Mouse (Mus musculus) neural tube, embryonic 11.5 days (tissue): ENCODE measurements around the gene Apc2. TPM values are rescaled to one million over a fixed set of nuclear protein-coding genes. Genes with fewer than 3 reads are reported as not detected.

Experiments used
- ATAC-seq: fragments of 200-750 bp; cut with Nextera tagmentation; 2 replicates; pipeline ENCODE4 v1.8.0; 2017; ENCODE audit warnings: moderate number of reproducible peaks, mild to moderate bottlenecking, moderate TSS enrichment, moderate library complexity; ENCODE audit not compliant: insufficient read depth, low FRiP score, low TSS enrichment
- DNase-seq: peaks from one replicate; pipeline ENCODE4 v3.0.0-alpha.2; 2015; ENCODE audit warnings: low spot score
- H3K27ac ChIP-seq: fragments of 300-500 bp; sonication (generic); 2 replicates; pipeline ENCODE4 v1.5.1; 2014; ENCODE audit warnings: low read depth, mild to moderate bottlenecking, low read length
- H3K27me3 ChIP-seq: fragments of 300-500 bp; sonication (generic); 2 replicates; pipeline ENCODE4 v1.6.1; 2014; ENCODE audit warnings: mild to moderate bottlenecking, low read length, mixed read lengths; ENCODE audit not compliant: control insufficient read depth, insufficient read depth
- H3K36me3 ChIP-seq: fragments of 300-500 bp; sonication (generic); 2 replicates; pipeline ENCODE4 v1.6.1; 2014; ENCODE audit warnings: mild to moderate bottlenecking, low read length, moderate library complexity, mixed read lengths; ENCODE audit not compliant: control insufficient read depth, insufficient read depth
- H3K4me1 ChIP-seq: fragments of 300-500 bp; sonication (generic); 2 replicates; pipeline ENCODE4 v1.6.1; 2014; ENCODE audit warnings: low read length, mixed read lengths; ENCODE audit not compliant: control insufficient read depth, insufficient read depth
- H3K4me2 ChIP-seq: fragments of 300-500 bp; sonication (generic); 2 replicates; pipeline ENCODE4 v1.6.1; 2014; ENCODE audit warnings: low read depth, mild to moderate bottlenecking, moderate library complexity
- H3K4me3 ChIP-seq: fragments of 300-500 bp; sonication (generic); 2 replicates; pipeline ENCODE4 v1.5.1; 2014; ENCODE audit warnings: low read depth, low read length
- H3K9ac ChIP-seq: fragments of 300-500 bp; sonication (generic); 2 replicates; pipeline ENCODE4 v1.6.1; 2014; ENCODE audit warnings: mild to moderate bottlenecking, low read length
- H3K9me3 ChIP-seq: fragments of 300-500 bp; sonication (generic); 2 replicates; pipeline ENCODE4 v1.6.1; 2016; ENCODE audit warnings: low read length; ENCODE audit not compliant: control insufficient read depth
- WGBS: fragments of 180-500 bp; shearing (Covaris S2); extraction: QIAGEN DNeasy Blood & Tissue Kit; methylation state at CpG from one replicate; pipeline ENCODE4 v1.1.7; 2014; 5-methylcytosine and 5-hydroxymethylcytosine counted together
- microRNA-seq: library from miRNA; unstranded; fragments of <30 nt; microRNA quantifications from one replicate; pipeline ENCODE4, GENCODE M21; 2016
- polyA plus RNA-seq: library from polyadenylated mRNA; unstranded; fragments of >200 nt; fragmentation: Nextera tagmentation; extraction: Ambion mirVana; gene quantifications from 2 replicates; pipeline ENCODE4 v1.2.1, GENCODE M21; 2014

The Apc2 gene
- polyA plus RNA-seq, 1 experiment from 2014 or later: 81.4 TPM

GRCm38 (mm10) chr10:80356001-80356682 is 60.4 kb downstream of the Apc2 start, which contains the start of gene Plk5:
Gene Plk5 (plus strand): TSS chr10:80356459.
- Histone ChIP-seq H3K4me3 (peak within 1 kb of the TSS; percentile 13; the same call in 1 of the 2 replicates), H3K9me3 (no peaks in the 10 kb centered on the region), H3K27me3 (peaks cover 76% of the 10 kb centered on the region), H3K9ac (no peak within 1 kb of the TSS; the same call in 1 of the 2 replicates), H3K4me2 (peak within 1 kb of the TSS; percentile 24), H3K36me3 (no peaks in the 10 kb centered on the region), H3K4me1 (0 out of 2 replicates have a peak, but pooled peaks cover 3% of the 10 kb centered on the region), H3K27ac (no peak within 1 kb of the TSS)
- no peak for DNase-seq
- WGBS: under 1% methylated on average over 51 of the region's 53 CpGs
- ATAC-seq: no peak

GRCm38 (mm10) chr10:80356737-80357136 is 61.0 kb downstream of the Apc2 start:
- ATAC-seq: no peak
- no peak overlapping the region; the same call in 1 of the 2 replicates for H3K9ac ChIP-seq
- H3K4me2 ChIP-seq: peak overlapping the region; percentile 24
- peaks cover 72% of the 10 kb centered on the region for H3K27me3 ChIP-seq
- 0 out of 2 replicates have a peak, but pooled peaks cover 3% of the 10 kb centered on the region for H3K4me1 ChIP-seq
- H3K4me3 ChIP-seq: peak overlapping the region; percentile 13; the same call in 1 of the 2 replicates
- H3K9me3 ChIP-seq: no peaks in the 10 kb centered on the region
- DNase-seq: no peak
- no peak overlapping the region for H3K27ac ChIP-seq
- H3K36me3 ChIP-seq: no peaks in the 10 kb centered on the region
- 2% methylated on average over 33 of the region's 34 CpGs for WGBS

- Histone ChIP-seq H3K9me3 (no peaks in the 10 kb centered on the region), H3K36me3 (no peaks in the 10 kb centered on the region), H3K4me2 (no peak overlapping the region), H3K27me3 (peaks cover 67% of the 10 kb centered on the region), H3K4me3 (no peak overlapping the region), H3K27ac (no peak overlapping the region), H3K4me1 (0 out of 2 replicates have a peak, but pooled peaks cover 3% of the 10 kb centered on the region), H3K9ac (no peak overlapping the region)
- ATAC-seq (no peak), DNase-seq (no peak)
- WGBS: 39% methylated on average over 7 of the region's 7 CpGs
These were observed 61.6 kb downstream of the Apc2 start for GRCm38 (mm10) chr10:80357336-80357735.

- Histone ChIP-seq H3K27me3 (peaks cover 59% of the 10 kb centered on the region), H3K4me3 (no peak overlapping the region), H3K9me3 (no peaks in the 10 kb centered on the region), H3K9ac (no peak overlapping the region), H3K4me1 (0 out of 2 replicates have a peak, but pooled peaks cover 3% of the 10 kb centered on the region), H3K36me3 (no peaks in the 10 kb centered on the region), H3K27ac (no peak overlapping the region), H3K4me2 (0 out of 2 replicates have a peak overlapping the region, but pooled peaks have one; percentile 4)
- WGBS: 9% methylated on average over 31 of the region's 31 CpGs
- DNase-seq (no peak), ATAC-seq (no peak)
These were observed 62.3 kb downstream of the Apc2 start for GRCm38 (mm10) chr10:80357994-80358639.

- no peak overlapping the region for H3K4me2 ChIP-seq
- no peaks in the 10 kb centered on the region for H3K36me3 ChIP-seq
- ATAC-seq (no peak), DNase-seq (no peak)
- H3K4me3 ChIP-seq: no peak overlapping the region
- no peak overlapping the region for H3K27ac ChIP-seq
- no peak overlapping the region; the same call in 1 of the 2 replicates for H3K9ac ChIP-seq
- WGBS: 48% methylated on average over 6 of the region's 6 CpGs
- no peaks in the 10 kb centered on the region for H3K4me1 ChIP-seq
- H3K27me3 ChIP-seq: peaks cover 8% of the 10 kb centered on the region
- no peaks in the 10 kb centered on the region for H3K9me3 ChIP-seq
These were observed 68.0 kb downstream of the Apc2 start for GRCm38 (mm10) chr10:80363734-80364133.

- H3K9me3 ChIP-seq: no peaks in the 10 kb centered on the region
- H3K4me1 ChIP-seq: no peaks in the 10 kb centered on the region
- no peak for DNase-seq
- ATAC-seq: no peak
- no peaks in the 10 kb centered on the region for H3K36me3 ChIP-seq
- no peak overlapping the region for H3K4me3 ChIP-seq
- H3K4me2 ChIP-seq: no peak overlapping the region
- H3K9ac ChIP-seq: no peak overlapping the region
- WGBS: 70% methylated on average over 6 of the region's 6 CpGs
- no peak overlapping the region for H3K27ac ChIP-seq
- H3K27me3 ChIP-seq: no peaks in the 10 kb centered on the region
These were observed 70.0 kb downstream of the Apc2 start for GRCm38 (mm10) chr10:80365736-80366135.

Small RNAs within 50 kb of the gene (microRNA-seq; reads per million reads assigned to microRNA genes)
- not detected for gene Mir6911

Other genes starting within 250 kb of the Apc2 start
- 540 and 570 TPM in 2 replicates for gene Gpx4, start 248.8 kb upstream of the Apc2 start, polyA plus RNA-seq
- 11.3 and 11.9 TPM in 2 replicates for gene Sbno2, start 190.4 kb upstream of the Apc2 start, polyA plus RNA-seq
- 22.0 and 23.5 TPM in 2 replicates for gene Stk11, start 180.2 kb upstream of the Apc2 start, polyA plus RNA-seq
- gene Atp5d, start 157.3 kb upstream of the Apc2 start, polyA plus RNA-seq: 376 and 386 TPM in 2 replicates
- gene Cbarp, start 155.1 kb upstream of the Apc2 start, polyA plus RNA-seq: 11.1 and 11.3 TPM in 2 replicates
- 70.0 and 78.2 TPM in 2 replicates for gene Midn, start 147.7 kb upstream of the Apc2 start, polyA plus RNA-seq
- gene Cirbp, start 130.0 kb upstream of the Apc2 start, polyA plus RNA-seq: 84.0 and 85.1 TPM in 2 replicates
- gene 1600002K03Rik, start 123.0 kb upstream of the Apc2 start, polyA plus RNA-seq: 8.8 and 10.8 TPM in 2 replicates
- gene Efna2, start 116.5 kb upstream of the Apc2 start, polyA plus RNA-seq: 36.2 and 38.9 TPM in 2 replicates
- 59.6 and 61.8 TPM in 2 replicates for gene Mum1, start 69.5 kb upstream of the Apc2 start, polyA plus RNA-seq
- 247 and 261 TPM in 2 replicates for gene Ndufs7, start 46.9 kb upstream of the Apc2 start, polyA plus RNA-seq
- gene Gamt, start 35.0 kb upstream of the Apc2 start, polyA plus RNA-seq: 35.1 and 37.7 TPM in 2 replicates
- 49.8 and 51.9 TPM in 2 replicates for gene Dazap1, start 34.5 kb upstream of the Apc2 start, polyA plus RNA-seq
- 857 and 860 TPM in 2 replicates for gene Rps15, start 3.5 kb upstream of the Apc2 start, polyA plus RNA-seq
- 37.3 and 40.5 TPM in 2 replicates for gene 2310011J03Rik, start 24.6 kb downstream of the Apc2 start, polyA plus RNA-seq
- gene Pcsk4, start 33.5 kb downstream of the Apc2 start, polyA plus RNA-seq: 2.0 and 2.4 TPM in 2 replicates
- gene Reep6, start 34.0 kb downstream of the Apc2 start, polyA plus RNA-seq: 4.2 and 5.5 TPM in 2 replicates
- 0.17 and 0.27 TPM in 2 replicates for gene Adamtsl5, start 52.4 kb downstream of the Apc2 start, polyA plus RNA-seq
- 0.17 TPM in 1 of 2 replicates, not detected in the other for gene Plk5, start 60.5 kb downstream of the Apc2 start, polyA plus RNA-seq
- gene Mex3d, start 91.7 kb downstream of the Apc2 start, polyA plus RNA-seq: 12.6 and 15.5 TPM in 2 replicates
- gene Mbd3, start 103.6 kb downstream of the Apc2 start, polyA plus RNA-seq: 262 and 271 TPM in 2 replicates
- 494 and 521 TPM in 2 replicates for gene Uqcr11, start 110.9 kb downstream of the Apc2 start, polyA plus RNA-seq
- 177 and 178 TPM in 2 replicates for gene Tcf3, start 137.7 kb downstream of the Apc2 start, polyA plus RNA-seq
- gene Onecut3, start 198.9 kb downstream of the Apc2 start, polyA plus RNA-seq: 1.3 and 1.4 TPM in 2 replicates
- 0.84 and 0.96 TPM in 2 replicates for gene Atp8b3, start 243.1 kb downstream of the Apc2 start, polyA plus RNA-seq